Mouse (Mus musculus): ENCODE results near the gene Dapk2.

- TF ChIP-seq CTCF (IDR thresholded peaks at IDR 0.05; ENCODE audit: low read depth) (no peak), EP300 (IDR thresholded peaks at IDR 0.05; ENCODE audit: low read depth) (no peak)
These were observed 127.9 kb downstream of the Dapk2 start for GRCm38 (mm10) chr9:66285901-66286300.

Measured in liver, embryonic 14.5 days (tissue).